Mouse (Mus musculus) stomach, postnatal 0 days (tissue): ENCODE results near the gene BC048562.

Experiments
- CTCF ChIP-seq: IDR thresholded peaks from 2 replicates; pipeline ENCODE4 v1.5.1; 2016; ENCODE audit warnings: antibody characterized with exemption, low read depth, mild to moderate bottlenecking, moderate library complexity
- EP300 ChIP-seq: optimal IDR thresholded peaks from 2 replicates; pipeline ENCODE3; 2016; ENCODE audit warnings: antibody characterized with exemption

DNA sequence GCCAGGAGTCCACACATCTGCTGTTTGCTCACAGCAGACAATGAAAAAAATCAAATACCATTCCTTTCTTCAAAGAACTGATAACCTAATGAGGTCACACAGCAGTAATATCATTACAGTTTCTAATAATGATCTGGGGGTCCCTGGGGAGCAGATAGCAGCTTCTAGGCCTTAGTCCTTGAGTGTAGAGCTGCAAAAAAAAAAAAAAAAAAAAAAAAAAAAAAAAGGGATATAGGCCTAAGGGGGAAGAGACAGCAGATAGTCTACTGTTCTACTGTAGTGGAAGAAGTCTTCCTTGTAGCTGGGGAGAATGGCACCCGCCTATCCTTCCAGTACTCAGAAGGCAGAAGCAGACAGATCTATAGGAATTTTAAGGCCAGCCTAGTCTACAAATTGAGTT is 40.9 kb upstream of the BC048562 start:
- TF ChIP-seq CTCF: no peak
- TF ChIP-seq EP300: no peak
